Mouse (Mus musculus) cerebellum, adult 18-20 months (tissue): ENCODE results near the gene Pdf.
"Not testable (repeated sequence)": the region's sequence is repeated elsewhere in the genome, so short reads cannot be mapped to it uniquely, and the experiment has no call there.

ENCODE experiments used
- DNase-seq, 2 experiments: peaks; one replicate each; pipeline ENCODE4 v3.0.0; 2021

The Pdf gene

GRCm38 (mm10) chr8:107035641-107036040, 12.8 kb downstream of the Pdf start:
- no peak for DNase-seq

- not testable (repeated sequence) for DNase-seq
These were observed 14.8 kb downstream of the Pdf start for GRCm38 (mm10) chr8:107033609-107034008.

GRCm38 (mm10) chr8:107031577-107032090, 16.8 kb downstream of the Pdf start:
- DNase-seq, result no peak

GRCm38 (mm10) chr8:107030650-107031576, 17.5 kb downstream of the Pdf start, which contains the start of gene Vps4a:
Gene Vps4a (plus strand): TSS chr8:107031222.
- peak; percentile 93 to 98 for DNase-seq

- no peak for DNase-seq
These were observed 18.4 kb downstream of the Pdf start for GRCm38 (mm10) chr8:107030058-107030457.

- DNase-seq, result no peak
These were observed 19.1 kb downstream of the Pdf start for GRCm38 (mm10) chr8:107029310-107029709.

- DNase-seq, result no peak
These were observed 24.9 kb downstream of the Pdf start for GRCm38 (mm10) chr8:107023479-107023878.

GRCm38 (mm10) chr8:107014915-107015314, 33.5 kb downstream of the Pdf start:
- no peak for DNase-seq

GRCm38 (mm10) chr8:107012666-107013065, 35.7 kb downstream of the Pdf start:
- no peak for DNase-seq

GRCm38 (mm10) chr8:107007795-107008194, 40.6 kb downstream of the Pdf start:
- no peak for DNase-seq

GRCm38 (mm10) chr8:107002532-107002931, 45.9 kb downstream of the Pdf start:
- DNase-seq, result peak; percentile 84

GRCm38 (mm10) chr8:106999068-106999467, 49.3 kb downstream of the Pdf start:
- DNase-seq, result no peak

- no peak for DNase-seq
These were observed 51.0 kb downstream of the Pdf start for GRCm38 (mm10) chr8:106997416-106997815.

GRCm38 (mm10) chr8:106996339-106996738, 52.1 kb downstream of the Pdf start:
- not testable (repeated sequence) for DNase-seq
